Mouse (Mus musculus) myocyte (in vitro differentiated cells): ENCODE measurements around the gene Rap1gap2.

ENCODE experiments used
- CEBPB ChIP-seq: IDR thresholded peaks from 2 replicates; pipeline ENCODE4 v1.6.1; 2011; ENCODE audit warnings: mild to moderate bottlenecking, moderate library complexity; ENCODE audit not compliant: poor library complexity, insufficient read depth, severe bottlenecking
- E2F4 ChIP-seq: IDR thresholded peaks from one replicate; pipeline ENCODE4 v1.6.1; 2011; ENCODE audit warnings: mild to moderate bottlenecking, control low read depth, moderate library complexity; ENCODE audit not compliant: insufficient read depth
- MYOG ChIP-seq, 3 experiments: IDR thresholded peaks; one replicate each; pipeline ENCODE4 v1.6.1; 2011; ENCODE audit warnings: control low read depth in 2 of 3, low read depth in 2 of 3, mild to moderate bottlenecking in 2 of 3; ENCODE audit not compliant: insufficient read length in 2 of 3, control insufficient read depth in 1 of 3, insufficient read depth in 1 of 3
- POLR2A ChIP-seq: IDR thresholded peaks from one replicate; pipeline ENCODE4 v1.6.1; 2011; ENCODE audit warnings: low read depth, mild to moderate bottlenecking, control low read depth, moderate library complexity; ENCODE audit not compliant: insufficient read length
- POLR2AphosphoS2 ChIP-seq: IDR thresholded peaks from one replicate; pipeline ENCODE4 v1.6.1; 2011; ENCODE audit warnings: low read depth, control low read depth; ENCODE audit not compliant: insufficient read length
- SRF ChIP-seq: IDR thresholded peaks from one replicate; pipeline ENCODE4 v1.6.1; 2011; ENCODE audit warnings: low read depth; ENCODE audit not compliant: control insufficient read depth, insufficient read length
- TCF12 ChIP-seq: IDR thresholded peaks from one replicate; pipeline ENCODE4 v1.6.1; 2011; ENCODE audit warnings: mild to moderate bottlenecking, control low read depth; ENCODE audit not compliant: poor library complexity, insufficient read depth, severe bottlenecking
- USF1 ChIP-seq: IDR thresholded peaks from one replicate; pipeline ENCODE4 v1.6.1; 2011; ENCODE audit warnings: low read depth, mild to moderate bottlenecking, control low read depth, moderate library complexity

DNA sequence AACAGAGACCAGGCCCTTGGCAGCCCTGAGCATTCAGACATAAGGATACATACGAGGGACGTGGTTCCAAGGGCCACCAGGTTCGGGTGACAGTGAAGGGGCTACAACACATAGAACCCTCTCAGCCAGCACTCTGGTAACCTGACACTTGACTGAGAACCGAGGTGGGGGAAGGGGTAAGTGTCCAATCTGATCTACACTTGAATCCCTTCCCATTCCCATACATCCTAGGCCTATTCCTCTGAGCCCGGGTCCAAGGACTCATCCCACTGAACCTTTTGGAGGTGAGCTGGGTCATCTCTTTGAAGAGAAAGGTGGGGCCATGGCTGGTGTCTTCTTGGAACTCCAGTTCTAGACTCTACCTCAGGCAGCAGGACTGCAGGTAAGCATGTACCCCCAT, 647 bp downstream of the Rap1gap2 start:
- TF ChIP-seq POLR2A, result no peak
- no peak for TF ChIP-seq E2F4
- TF ChIP-seq POLR2AphosphoS2, result no peak
- no peak for TF ChIP-seq MYOG (IDR thresholded peaks at IDR 0.05; ENCODE audit: control insufficient read depth in 1 of 3, insufficient read depth in 1 of 3, insufficient read length in 2 of 3, low read depth in 2 of 3)
- TF ChIP-seq TCF12, result no peak
- TF ChIP-seq USF1, result no peak
- no peak for TF ChIP-seq CEBPB
- TF ChIP-seq SRF, result no peak
